Mouse (Mus musculus): ENCODE measurements around the gene Kcnip1. TPM values are rescaled to one million over a fixed set of nuclear protein-coding genes. Genes with fewer than 3 reads are reported as not detected.
A peak's percentile ranks its signal among the peaks of the same experiment; 100 is the strongest.

The Kcnip1 gene
- polyA plus RNA-seq, 1 experiment = not detected

- H3K4me1 ChIP-seq (ENCODE audit: control insufficient read depth, insufficient read depth, low read length) = peaks cover 3% of the 10 kb centered on the region
- H3K27ac ChIP-seq (ENCODE audit: insufficient read depth, low read depth, low read length) = no peak overlapping the region
- H3K4me3 ChIP-seq (ENCODE audit: insufficient read depth, low read depth, low read length) = no peak overlapping the region
- WGBS = 3% methylated on average over 5 of the region's 5 CpGs
- peak; percentile 13; the same call in 1 of the 2 replicates for TF ChIP-seq CTCF (IDR thresholded peaks at IDR 0.05; ENCODE audit: insufficient read depth, low read depth, low read length)
- TF ChIP-seq POLR2A (IDR thresholded peaks at IDR 0.05; ENCODE audit: insufficient read depth, low read depth, low read length) = no peak
These were observed 9.1 kb upstream of the Kcnip1 start for GRCm38 (mm10) chr11:34001938-34002592.

DNA sequence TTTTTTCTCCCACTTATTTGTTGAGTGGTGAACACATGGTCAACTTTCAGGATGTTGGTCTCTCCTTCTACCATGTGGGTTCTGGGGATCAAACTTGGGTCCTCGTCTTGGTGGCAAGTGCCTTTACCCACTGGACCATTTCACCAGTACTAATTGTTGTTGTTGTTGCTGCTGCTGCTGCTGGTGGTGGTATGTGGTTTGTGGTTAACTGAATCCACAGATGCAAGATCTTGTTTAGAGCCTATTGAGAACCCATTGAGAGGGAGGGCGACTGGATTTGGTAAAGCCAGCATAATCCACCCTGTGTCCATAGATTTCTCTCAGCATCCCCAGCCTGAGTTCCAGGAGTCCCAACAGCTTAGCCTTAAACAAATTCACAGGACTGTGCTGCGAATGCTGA is 7.5 kb upstream of the Kcnip1 start:
- H3K4me1 ChIP-seq (ENCODE audit: control insufficient read depth, insufficient read depth, low read length) = peaks cover 3% of the 10 kb centered on the region
- H3K27ac ChIP-seq (ENCODE audit: insufficient read depth, low read depth, low read length) = no peak overlapping the region
- 96% methylated on average over 3 of the region's 3 CpGs for WGBS
- no peak overlapping the region for H3K4me3 ChIP-seq (ENCODE audit: insufficient read depth, low read depth, low read length)
- TF ChIP-seq POLR2A (IDR thresholded peaks at IDR 0.05; ENCODE audit: insufficient read depth, low read depth, low read length) (no peak), CTCF (IDR thresholded peaks at IDR 0.05; ENCODE audit: insufficient read depth, low read depth, low read length) (no peak)

DNA sequence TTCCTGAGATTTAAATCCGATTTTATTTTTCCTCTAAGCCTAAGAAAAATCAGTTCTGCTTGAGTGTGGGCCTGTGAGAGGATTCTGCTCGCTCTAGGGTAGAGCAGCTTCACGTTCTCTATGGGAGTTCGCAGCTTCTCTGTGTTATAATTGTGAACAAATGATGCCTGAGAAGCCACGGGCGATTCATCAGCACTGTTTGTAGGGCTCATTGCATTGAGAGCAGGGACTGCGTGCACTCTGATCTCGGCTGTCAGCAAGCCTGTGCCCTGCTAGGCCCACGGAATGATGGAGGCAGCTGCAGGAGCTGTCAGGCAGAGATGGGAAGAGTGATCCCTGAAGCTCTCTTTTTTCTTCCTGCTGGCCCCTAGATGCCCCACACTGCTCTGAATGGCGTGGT is 5.3 kb upstream of the Kcnip1 start:
- TF ChIP-seq CTCF (IDR thresholded peaks at IDR 0.05; ENCODE audit: insufficient read depth, low read depth, low read length) (no peak), POLR2A (IDR thresholded peaks at IDR 0.05; ENCODE audit: insufficient read depth, low read depth, low read length) (no peak)
- Histone ChIP-seq H3K27ac (ENCODE audit: insufficient read depth, low read depth, low read length) (no peak overlapping the region), H3K4me3 (ENCODE audit: insufficient read depth, low read depth, low read length) (no peak overlapping the region), H3K4me1 (ENCODE audit: control insufficient read depth, insufficient read depth, low read length) (peaks cover 3% of the 10 kb centered on the region)
- WGBS = 86% methylated on average over 10 of the region's 10 CpGs

DNA sequence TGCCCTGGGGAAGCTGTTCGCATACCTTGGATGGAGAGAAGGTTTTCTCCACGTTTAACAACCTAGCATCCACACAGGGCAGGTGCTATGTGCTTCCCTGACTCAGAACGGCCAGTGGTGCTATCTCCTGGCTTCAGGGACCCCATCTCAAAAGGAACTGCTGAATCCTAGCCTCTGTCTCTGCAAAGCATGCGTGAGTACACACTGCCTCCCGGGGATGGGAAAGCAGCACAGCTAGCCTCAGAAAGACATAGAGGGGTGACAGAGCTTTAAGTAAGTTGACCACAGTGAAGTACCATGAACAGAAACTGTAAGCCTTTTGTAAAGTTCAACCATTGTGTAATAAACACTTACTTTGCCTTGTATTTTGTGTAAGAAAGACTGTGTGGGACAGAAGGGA is 544 bp upstream of the Kcnip1 start:
- Histone ChIP-seq H3K27ac (ENCODE audit: insufficient read depth, low read depth, low read length) (no peak overlapping the region), H3K4me1 (ENCODE audit: control insufficient read depth, insufficient read depth, low read length) (peaks cover 12% of the 10 kb centered on the region), H3K4me3 (ENCODE audit: insufficient read depth, low read depth, low read length) (no peak overlapping the region)
- TF ChIP-seq CTCF (IDR thresholded peaks at IDR 0.05; ENCODE audit: insufficient read depth, low read depth, low read length) (no peak), POLR2A (IDR thresholded peaks at IDR 0.05; ENCODE audit: insufficient read depth, low read depth, low read length) (no peak)
- 52% methylated on average over 5 of the region's 5 CpGs for WGBS

DNA sequence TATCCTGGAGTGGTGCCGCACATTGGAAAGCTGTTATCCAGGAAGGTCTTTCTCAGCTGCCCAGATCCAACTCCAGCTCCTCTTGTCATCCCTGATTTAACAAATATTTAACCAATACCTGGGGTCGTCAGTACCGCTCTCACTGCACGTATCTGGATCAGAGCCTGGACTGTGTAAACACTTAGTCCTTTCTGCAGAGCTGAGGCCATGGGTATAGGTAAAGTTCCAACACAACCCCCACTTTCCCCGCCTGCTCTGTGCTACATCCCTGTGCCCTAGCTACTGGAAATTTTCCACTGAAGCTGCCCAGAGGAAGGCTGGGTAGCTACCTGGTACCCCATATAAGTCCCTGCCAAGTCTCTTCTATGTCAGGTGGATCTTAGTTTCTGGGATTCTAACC is 3.0 kb downstream of the Kcnip1 start:
- H3K4me1 ChIP-seq (ENCODE audit: control insufficient read depth, insufficient read depth, low read length) = peaks cover 12% of the 10 kb centered on the region
- no peak overlapping the region for H3K27ac ChIP-seq (ENCODE audit: insufficient read depth, low read depth, low read length)
- TF ChIP-seq CTCF (IDR thresholded peaks at IDR 0.05; ENCODE audit: insufficient read depth, low read depth, low read length) (no peak), POLR2A (IDR thresholded peaks at IDR 0.05; ENCODE audit: insufficient read depth, low read depth, low read length) (no peak)
- 92% methylated on average over 5 of the region's 5 CpGs for WGBS
- no peak overlapping the region for H3K4me3 ChIP-seq (ENCODE audit: insufficient read depth, low read depth, low read length)

DNA sequence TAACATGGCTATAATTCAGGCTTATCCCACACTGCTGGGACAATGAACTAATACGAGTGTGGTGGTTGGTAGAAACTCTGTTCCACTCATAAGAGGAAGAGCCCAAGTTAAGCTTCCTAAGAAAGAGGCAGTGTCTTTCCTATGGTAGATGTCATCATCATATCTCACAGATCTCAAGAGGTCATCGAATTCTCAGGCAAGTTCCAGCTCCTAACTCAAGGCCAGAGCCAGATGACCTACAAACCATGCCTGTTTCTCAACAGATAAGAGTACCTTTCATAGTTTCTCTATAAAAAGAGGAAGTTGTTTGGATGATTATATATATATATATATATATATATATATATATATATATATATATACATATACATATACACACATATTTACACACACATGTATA is 6.4 kb downstream of the Kcnip1 start:
- TF ChIP-seq POLR2A (IDR thresholded peaks at IDR 0.05; ENCODE audit: insufficient read depth, low read depth, low read length) = no peak
- no peak overlapping the region for H3K4me3 ChIP-seq (ENCODE audit: insufficient read depth, low read depth, low read length)
- H3K4me1 ChIP-seq (ENCODE audit: control insufficient read depth, insufficient read depth, low read length) = no peaks in the 10 kb centered on the region
- no peak overlapping the region for H3K27ac ChIP-seq (ENCODE audit: insufficient read depth, low read depth, low read length)
- WGBS = 89% methylated on average over 2 of the region's 2 CpGs

DNA sequence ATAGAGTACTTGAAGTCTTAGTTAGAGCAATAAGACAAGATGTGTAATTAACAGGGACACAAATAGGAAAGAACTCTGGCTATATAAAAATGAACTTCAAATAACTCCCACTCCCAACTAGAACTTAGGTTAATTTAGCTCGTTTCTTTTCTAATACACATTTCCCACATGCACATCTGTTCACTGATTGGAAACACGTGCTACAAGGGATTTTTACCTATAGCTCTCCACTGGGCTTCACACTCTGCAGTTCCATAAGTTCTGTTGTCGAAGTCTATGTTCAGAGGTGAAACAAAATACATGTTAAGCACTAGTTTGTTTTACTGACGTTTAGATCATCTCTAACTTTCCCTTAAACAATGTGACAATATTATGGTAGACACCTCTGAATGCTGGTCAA is 12.8 kb downstream of the Kcnip1 start:
- 57% methylated on average over 4 of the region's 4 CpGs for WGBS
- TF ChIP-seq CTCF (IDR thresholded peaks at IDR 0.05; ENCODE audit: insufficient read depth, low read depth, low read length) (no peak), POLR2A (IDR thresholded peaks at IDR 0.05; ENCODE audit: insufficient read depth, low read depth, low read length) (no peak)
- Histone ChIP-seq H3K4me1 (ENCODE audit: control insufficient read depth, insufficient read depth, low read length) (no peaks in the 10 kb centered on the region), H3K4me3 (ENCODE audit: insufficient read depth, low read depth, low read length) (no peak overlapping the region), H3K27ac (ENCODE audit: insufficient read depth, low read depth, low read length) (no peak overlapping the region)

DNA sequence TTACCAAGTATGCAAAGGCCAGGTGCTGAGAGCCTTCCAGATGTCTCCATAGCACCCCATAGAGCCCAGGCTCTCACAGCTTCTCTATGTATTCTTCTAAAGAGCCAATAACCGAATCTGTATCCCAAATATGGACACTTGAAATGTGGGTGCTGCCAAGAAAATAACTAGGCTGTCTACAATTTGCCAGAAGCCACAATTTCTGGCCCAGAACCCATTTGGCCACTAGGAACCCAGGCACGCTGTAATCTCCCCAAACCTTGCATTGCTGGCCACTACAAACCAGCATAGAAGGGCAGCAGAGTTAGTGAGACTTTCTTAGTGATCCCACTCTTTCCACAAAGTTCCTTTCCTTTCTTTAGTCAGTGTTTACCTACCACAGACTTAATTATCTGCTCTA is 17.8 kb downstream of the Kcnip1 start:
- Histone ChIP-seq H3K27ac (ENCODE audit: insufficient read depth, low read depth, low read length) (no peak overlapping the region), H3K4me3 (ENCODE audit: insufficient read depth, low read depth, low read length) (no peak overlapping the region), H3K4me1 (ENCODE audit: control insufficient read depth, insufficient read depth, low read length) (no peaks in the 10 kb centered on the region)
- TF ChIP-seq POLR2A (IDR thresholded peaks at IDR 0.05; ENCODE audit: insufficient read depth, low read depth, low read length) (no peak), CTCF (IDR thresholded peaks at IDR 0.05; ENCODE audit: insufficient read depth, low read depth, low read length) (no peak)
- WGBS = 70% methylated on average over 2 of the region's 2 CpGs

DNA sequence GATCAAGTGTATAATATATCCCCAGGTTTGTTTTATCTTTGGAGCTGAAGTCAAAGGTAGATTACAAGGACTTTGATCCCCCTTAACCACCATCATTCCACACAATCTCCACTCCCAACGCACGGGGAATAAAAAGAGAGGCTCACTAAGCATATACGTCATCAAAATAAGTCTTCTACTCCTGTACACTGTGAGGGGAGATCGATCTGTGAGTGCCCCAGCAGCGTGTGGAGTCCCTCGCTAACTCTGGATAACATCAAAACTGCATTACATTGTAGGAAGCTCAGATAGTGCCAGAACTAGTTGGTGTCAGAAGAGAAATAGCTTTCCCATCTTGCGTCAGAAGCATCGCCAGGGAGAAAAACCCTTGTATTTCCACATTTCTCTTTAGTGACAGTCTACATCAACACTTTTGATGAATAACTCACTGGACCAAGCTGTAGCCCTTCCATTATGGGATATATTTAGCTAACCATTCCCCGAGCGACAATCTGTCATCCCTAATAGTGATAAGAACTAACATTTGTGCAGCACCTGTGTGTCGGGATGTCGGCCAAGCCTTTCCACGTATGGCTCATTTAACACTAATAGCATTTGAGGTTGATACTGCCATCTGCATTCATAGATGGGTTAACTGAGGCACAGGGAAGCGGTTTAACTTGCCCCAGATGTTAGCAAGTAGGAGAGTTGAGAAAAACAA is 18.5 kb downstream of the Kcnip1 start:
- 84% methylated on average over 14 of the region's 14 CpGs for WGBS
- Histone ChIP-seq H3K4me3 (ENCODE audit: insufficient read depth, low read depth, low read length) (no peak overlapping the region), H3K27ac (ENCODE audit: insufficient read depth, low read depth, low read length) (no peak overlapping the region), H3K4me1 (ENCODE audit: control insufficient read depth, insufficient read depth, low read length) (no peaks in the 10 kb centered on the region)
- TF ChIP-seq CTCF (IDR thresholded peaks at IDR 0.05; ENCODE audit: insufficient read depth, low read depth, low read length) (no peak), POLR2A (IDR thresholded peaks at IDR 0.05; ENCODE audit: insufficient read depth, low read depth, low read length) (no peak)
